Mouse (Mus musculus) liver, embryonic 13.5 days (tissue): ENCODE data around the gene Gm4498. TPM values are rescaled to one million over a fixed set of nuclear protein-coding genes. Genes with fewer than 3 reads are reported as not detected.
"Not testable (repeated sequence)": the region's sequence is repeated elsewhere in the genome, so short reads cannot be mapped to it uniquely, and the experiment has no call there.

Source experiments
- ATAC-seq: fragments of 200-750 bp; cut with Nextera tagmentation; 2 replicates; pipeline ENCODE4 v1.8.0; 2017; ENCODE audit warnings: low read depth, mild to moderate bottlenecking, moderate number of reproducible peaks, moderate library complexity
- DNase-seq: peaks from one replicate; pipeline ENCODE4 v3.0.0; 2022
- H3K27ac ChIP-seq: fragments of 300-500 bp; sonication (generic); 2 replicates; pipeline ENCODE4 v1.5.1; 2015; ENCODE audit warnings: moderate library complexity, mild to moderate bottlenecking, inconsistent platforms
- H3K27me3 ChIP-seq: fragments of 300-500 bp; sonication (generic); 2 replicates; pipeline ENCODE4 v1.6.1; 2015; ENCODE audit warnings: mild to moderate bottlenecking, inconsistent platforms
- H3K36me3 ChIP-seq: fragments of 300-500 bp; sonication (generic); 2 replicates; pipeline ENCODE4 v1.6.1; 2015; ENCODE audit warnings: mild to moderate bottlenecking, inconsistent platforms
- H3K4me1 ChIP-seq: fragments of 300-500 bp; sonication (generic); replicated peaks from 2 replicates; pipeline ENCODE4 v1.6.1; 2015; ENCODE audit warnings: inconsistent platforms
- H3K4me2 ChIP-seq: fragments of 300-500 bp; sonication (generic); 2 replicates; pipeline ENCODE4 v1.6.1; 2015; ENCODE audit warnings: inconsistent platforms, mild to moderate bottlenecking, moderate library complexity
- H3K4me3 ChIP-seq: fragments of 300-500 bp; sonication (generic); replicated peaks from 2 replicates; pipeline ENCODE4 v1.5.1; 2015; ENCODE audit warnings: mild to moderate bottlenecking, inconsistent platforms
- H3K9ac ChIP-seq: fragments of 300-500 bp; sonication (generic); 2 replicates; pipeline ENCODE4 v1.6.1; 2015; ENCODE audit warnings: mild to moderate bottlenecking, inconsistent platforms
- H3K9me3 ChIP-seq: fragments of 300-500 bp; sonication (generic); replicated peaks from 2 replicates; pipeline ENCODE4 v1.6.1; 2016; ENCODE audit warnings: inconsistent platforms
- WGBS: fragments of 180-500 bp; shearing (Covaris S2); methylation state at CpG from one replicate; pipeline ENCODE4 v1.1.7; 2015; ENCODE audit not compliant: insufficient replicate concordance; 5-methylcytosine and 5-hydroxymethylcytosine counted together
- polyA plus RNA-seq: library from polyadenylated mRNA; unstranded; fragments of >200 nt; fragmentation: Nextera tagmentation; extraction: Ambion mirVana; gene quantifications from 2 replicates; pipeline ENCODE4 v1.2.1, GENCODE M21; 2015

Gene Gm4498
- not detected in 2 replicates for polyA plus RNA-seq

DNA sequence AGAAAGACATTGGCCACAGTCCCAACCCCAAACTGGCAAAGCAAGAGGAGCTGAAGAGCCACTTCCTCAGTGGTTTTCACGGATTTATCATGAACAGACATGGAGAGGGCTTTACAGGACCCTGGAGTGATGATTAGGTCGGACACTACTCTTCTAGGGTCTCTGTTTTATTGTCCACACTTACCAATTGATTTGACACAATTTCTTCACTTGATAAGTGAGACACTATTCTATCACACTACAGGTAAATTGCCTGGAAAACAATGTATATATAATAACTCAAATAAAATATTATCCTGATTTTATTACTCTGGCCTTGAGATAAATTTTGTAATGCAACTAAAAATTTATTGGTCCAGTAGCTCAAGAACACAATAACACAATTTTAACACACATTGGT lies at the start of gene Gm4498:
Gene Gm4498, minus strand, starts transcription at position 101 of the 400 bp plus-strand sequence.
- not testable (repeated sequence) for H3K9me3 ChIP-seq, H3K4me3 ChIP-seq, H3K36me3 ChIP-seq, H3K4me1 ChIP-seq, H3K27ac ChIP-seq, H3K9ac ChIP-seq, H3K27me3 ChIP-seq, DNase-seq, H3K4me2 ChIP-seq, ATAC-seq
- no CpG with 5 or more reads among the region's 2 CpGs for WGBS

DNA sequence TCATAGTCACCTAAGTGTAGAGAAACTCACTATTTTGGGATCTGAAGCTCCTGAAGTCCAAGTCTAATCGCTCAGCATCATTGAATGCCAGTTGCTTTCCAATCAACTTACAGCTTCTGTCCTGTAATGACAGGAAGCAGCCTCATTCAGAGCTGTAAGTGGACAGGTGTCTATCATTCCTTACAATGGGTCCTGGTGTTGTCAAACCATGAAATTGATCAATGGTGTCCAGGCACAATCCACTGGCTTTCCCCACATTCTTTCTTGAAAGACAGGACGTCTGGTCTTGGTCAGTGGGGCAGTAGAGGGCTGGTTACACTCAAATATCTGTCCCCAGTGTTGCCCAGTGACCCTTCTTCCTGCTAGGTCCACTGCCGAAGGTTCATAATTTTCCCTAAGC lies 29.1 kb upstream of the Gm4498 start, which contains the start of gene Gm5890:
Gene Gm5890, minus strand, starts transcription at position 101 of the 400 bp plus-strand sequence.
- WGBS: no CpG with 5 or more reads among the region's 3 CpGs
- ATAC-seq, H3K27me3 ChIP-seq: not testable (repeated sequence)

DNA sequence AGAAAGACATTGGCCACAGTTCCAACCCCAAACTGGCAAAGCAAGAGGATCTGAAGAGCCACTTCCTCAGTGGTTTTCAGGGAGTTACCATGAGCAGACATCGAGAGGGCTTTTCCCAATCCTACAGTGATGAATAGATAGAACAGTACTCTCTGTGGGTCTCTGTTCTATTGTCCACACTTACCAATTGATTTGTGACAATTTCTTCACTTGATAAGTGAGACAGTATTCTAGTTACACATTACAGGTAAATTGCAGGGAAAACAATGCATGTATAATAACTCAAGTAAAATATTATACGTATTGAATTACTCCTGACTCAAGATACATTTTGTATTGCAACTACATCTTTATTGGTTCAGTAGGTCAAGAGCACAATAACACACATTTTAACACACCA lies 28.1 kb downstream of the Gm4498 start, which contains the start of gene Gm6164:
Gene Gm6164, minus strand, starts transcription at position 101 of the 400 bp plus-strand sequence.
- H3K4me3 ChIP-seq, H3K27ac ChIP-seq, ATAC-seq, H3K4me2 ChIP-seq, H3K9ac ChIP-seq, H3K27me3 ChIP-seq, H3K4me1 ChIP-seq, H3K36me3 ChIP-seq, H3K9me3 ChIP-seq, DNase-seq: not testable (repeated sequence)
- no CpG with 5 or more reads among the region's 2 CpGs for WGBS

More for the DNA sequence above, 29.1 kb upstream of the Gm4498 start, which contains the start of gene Gm5890:
- not testable (repeated sequence) for H3K4me1 ChIP-seq, H3K9me3 ChIP-seq, H3K9ac ChIP-seq, DNase-seq, H3K27ac ChIP-seq, H3K36me3 ChIP-seq, H3K4me3 ChIP-seq, H3K4me2 ChIP-seq

DNA sequence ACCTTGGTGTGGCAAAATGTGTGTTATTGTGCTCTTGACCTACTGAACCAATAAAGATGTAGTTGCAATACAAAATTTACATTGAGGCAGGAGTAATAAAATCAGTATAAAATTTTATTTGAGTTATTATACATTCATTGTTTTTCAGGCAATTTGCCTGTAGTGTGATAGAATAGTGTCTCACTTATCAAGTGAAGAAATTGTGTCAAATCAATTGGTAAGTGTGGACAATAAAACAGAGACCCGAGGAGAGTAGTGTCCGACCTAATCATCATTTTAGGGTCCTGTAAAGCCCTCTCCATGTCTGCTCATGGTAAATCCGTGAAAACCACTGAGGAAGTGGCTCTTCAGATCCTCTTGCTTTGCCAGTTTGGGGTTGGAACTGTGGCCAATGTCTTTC lies 40.2 kb downstream of the Gm4498 start, which contains the start of gene Vmn1r95:
Gene Vmn1r95, plus strand, starts transcription at position 301 of the 400 bp plus-strand sequence.
- H3K9ac ChIP-seq, H3K4me2 ChIP-seq, H3K4me1 ChIP-seq, H3K9me3 ChIP-seq, H3K4me3 ChIP-seq, H3K27ac ChIP-seq, H3K36me3 ChIP-seq, ATAC-seq, DNase-seq, H3K27me3 ChIP-seq: not testable (repeated sequence)
- WGBS: no CpG with 5 or more reads among the region's 3 CpGs

Other genes with a start within 250 kb of the Gm4498 start
- gene Nlrp9b, start 242.4 kb downstream of the Gm4498 start, polyA plus RNA-seq: not detected in 2 replicates
- not detected in 2 replicates for gene Vmn1r91, start 134.1 kb downstream of the Gm4498 start, polyA plus RNA-seq
- not detected in 2 replicates for gene Gm16442, start 111.2 kb downstream of the Gm4498 start, polyA plus RNA-seq
- gene Vmn1r93, start 94.7 kb downstream of the Gm4498 start, polyA plus RNA-seq: not detected in 2 replicates
- gene Vmn1r94, start 65.5 kb downstream of the Gm4498 start, polyA plus RNA-seq: not detected in 2 replicates
- gene Vmn1r95, start 40.1 kb downstream of the Gm4498 start, polyA plus RNA-seq: not detected in 2 replicates
- gene Gm6164, start 28.2 kb downstream of the Gm4498 start, polyA plus RNA-seq: not detected in 2 replicates
- not detected in 2 replicates for gene Gm5890, start 29.0 kb upstream of the Gm4498 start, polyA plus RNA-seq
- not detected in 2 replicates for gene Gm4133, start 100.2 kb upstream of the Gm4498 start, polyA plus RNA-seq
- gene Gm5728, start 141.6 kb upstream of the Gm4498 start, polyA plus RNA-seq: not detected in 2 replicates
- gene Vmn1r100, start 184.1 kb upstream of the Gm4498 start, polyA plus RNA-seq: not detected in 2 replicates
- not detected in 2 replicates for gene Vmn1r101, start 208.8 kb upstream of the Gm4498 start, polyA plus RNA-seq
- not detected in 2 replicates for gene Gm10670, start 241.1 kb upstream of the Gm4498 start, polyA plus RNA-seq